Mouse (Mus musculus): ENCODE measurements around the gene Rxrb. TPM values are rescaled to one million over a fixed set of nuclear protein-coding genes. Genes with fewer than 3 reads are reported as not detected.

Rxrb gene
- 33.2 and 38.4 TPM in 2 replicates for polyA plus RNA-seq (2015; fragmentation: Nextera tagmentation; extraction: Ambion mirVana)

GRCm38 (mm10) chr17:34031465-34032173 is at the start of gene Rxrb, which contains the start of gene Slc39a7:
Gene Rxrb (plus strand): TSS chr17:34031812.
Gene Slc39a7 (minus strand): TSS chr17:34031682.

DNA sequence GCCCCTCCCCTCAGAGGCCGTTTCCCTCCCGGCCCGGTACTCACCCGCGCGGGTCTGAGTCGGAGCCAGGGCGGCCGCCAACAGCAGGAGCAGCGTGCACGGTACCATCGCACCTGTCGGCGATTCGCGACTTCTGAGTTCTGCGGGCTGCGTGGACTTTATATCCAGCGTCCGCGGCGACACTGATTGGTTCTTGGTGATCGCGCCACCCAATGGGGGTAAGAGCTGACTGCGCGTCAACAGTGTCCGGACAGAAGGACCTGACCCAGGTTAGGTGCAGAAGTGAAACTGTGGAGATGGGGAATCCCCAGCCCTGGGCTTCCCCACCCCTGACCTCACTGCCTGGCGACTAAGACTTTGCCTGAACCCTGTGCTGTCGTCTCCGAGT is 31.5 kb upstream of the Rxrb start, which contains the start of gene H2-K1:
TSS of gene H2-K1 (minus strand) at position 198 of the 388 bp plus-strand sequence.

GRCm38 (mm10) chr17:34024317-34024821 is 7.2 kb upstream of the Rxrb start, which contains the start of gene Ring1:
Gene Ring1 (minus strand): TSS chr17:34024680.

DNA sequence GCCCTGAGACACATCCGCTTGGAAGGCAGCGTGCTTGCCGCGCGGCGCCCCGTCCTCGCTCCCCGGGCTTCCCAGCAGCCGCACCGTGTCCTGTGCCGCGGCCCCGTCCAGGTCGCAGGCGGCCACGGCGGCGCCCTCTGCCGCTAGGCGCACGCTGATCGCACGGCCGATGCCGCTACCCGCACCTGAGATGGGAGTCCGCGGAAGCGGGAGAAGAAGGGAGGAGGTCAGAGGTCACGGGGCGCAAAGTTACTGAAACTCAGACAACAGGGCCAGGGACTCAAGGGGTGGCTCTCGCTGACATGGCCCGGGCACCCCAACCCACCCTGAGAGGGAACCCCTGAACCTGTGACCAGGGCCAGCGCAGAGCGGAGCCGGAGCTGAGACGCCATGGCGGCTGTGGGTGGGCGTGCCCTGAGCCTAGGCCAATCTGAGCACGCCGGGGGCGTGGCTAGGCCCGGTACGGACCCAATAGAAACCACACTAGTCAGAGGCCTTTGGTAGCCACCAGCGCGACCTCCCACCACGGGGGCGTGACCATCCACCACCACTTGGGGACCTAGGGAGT is 3.9 kb upstream of the Rxrb start, which contains the start of gene H2-Ke6:
TSS of gene H2-Ke6 (minus strand) at position 405 of the 568 bp plus-strand sequence.

GRCm38 (mm10) chr17:34038878-34039561 is 7.4 kb downstream of the Rxrb start, which contains the start of gene Col11a2:
Gene Col11a2 (plus strand): TSS chr17:34039437.

Small RNA genes within 50 kb of the gene (microRNA-seq; reads per million reads assigned to microRNA genes)
- gene Mir219a-1 (ENCODE audit: borderline replicate concordance, insufficient number of aligned reads) (not detected), gene Mir219c (ENCODE audit: borderline replicate concordance, insufficient number of aligned reads) (not detected)

Other genes with a start within 250 kb of the Rxrb start
- 84.8 and 87.3 TPM in 2 replicates for gene Angptl4, start 250.0 kb upstream of the Rxrb start, polyA plus RNA-seq (2015; fragmentation: Nextera tagmentation; extraction: Ambion mirVana)
- 50.5 and 107 TPM in 2 replicates for gene Kank3, start 221.3 kb upstream of the Rxrb start, polyA plus RNA-seq (2015; fragmentation: Nextera tagmentation; extraction: Ambion mirVana)
- 1,247 and 1,332 TPM in 2 replicates for gene Rps28, start 207.2 kb upstream of the Rxrb start, polyA plus RNA-seq (2015; fragmentation: Nextera tagmentation; extraction: Ambion mirVana)
- 987 and 1,283 TPM in 2 replicates for gene Ndufa7, start 207.2 kb upstream of the Rxrb start, polyA plus RNA-seq (2015; fragmentation: Nextera tagmentation; extraction: Ambion mirVana)
- 89.3 and 138 TPM in 2 replicates for gene Cd320, start 188.7 kb upstream of the Rxrb start, polyA plus RNA-seq (2015; fragmentation: Nextera tagmentation; extraction: Ambion mirVana)
- gene Gm7029, start 158.0 kb upstream of the Rxrb start, polyA plus RNA-seq (2015; fragmentation: Nextera tagmentation; extraction: Ambion mirVana): not detected in 2 replicates
- gene Kifc1, start 141.2 kb upstream of the Rxrb start, polyA plus RNA-seq (2015; fragmentation: Nextera tagmentation; extraction: Ambion mirVana): 2.3 and 3.1 TPM in 2 replicates
- gene Platr17, start 126.7 kb upstream of the Rxrb start, polyA plus RNA-seq (2015; fragmentation: Nextera tagmentation; extraction: Ambion mirVana): 0.27 TPM in 1 of 2 replicates, not detected in the other
- gene Daxx, start 122.4 kb upstream of the Rxrb start, polyA plus RNA-seq (2015; fragmentation: Nextera tagmentation; extraction: Ambion mirVana): 23.8 and 32.1 TPM in 2 replicates
- 72.5 and 91.8 TPM in 2 replicates for gene Tapbp, start 115.9 kb upstream of the Rxrb start, polyA plus RNA-seq (2015; fragmentation: Nextera tagmentation; extraction: Ambion mirVana)
- 14.6 and 16.5 TPM in 2 replicates for gene Zbtb22, start 115.9 kb upstream of the Rxrb start, polyA plus RNA-seq (2015; fragmentation: Nextera tagmentation; extraction: Ambion mirVana)
- gene Rgl2, start 102.3 kb upstream of the Rxrb start, polyA plus RNA-seq (2015; fragmentation: Nextera tagmentation; extraction: Ambion mirVana): 20.0 and 32.4 TPM in 2 replicates
- 108 and 142 TPM in 2 replicates for gene Pfdn6, start 91.5 kb upstream of the Rxrb start, polyA plus RNA-seq (2015; fragmentation: Nextera tagmentation; extraction: Ambion mirVana)
- 17.5 and 21.3 TPM in 2 replicates for gene Wdr46, start 91.2 kb upstream of the Rxrb start, polyA plus RNA-seq (2015; fragmentation: Nextera tagmentation; extraction: Ambion mirVana)
- 7.6 and 8.1 TPM in 2 replicates for gene B3galt4, start 80.3 kb upstream of the Rxrb start, polyA plus RNA-seq (2015; fragmentation: Nextera tagmentation; extraction: Ambion mirVana)
- gene Vps52, start 76.0 kb upstream of the Rxrb start, polyA plus RNA-seq (2015; fragmentation: Nextera tagmentation; extraction: Ambion mirVana): 28.4 and 40.1 TPM in 2 replicates
- 2,003 and 3,084 TPM in 2 replicates for gene Rps18, start 75.8 kb upstream of the Rxrb start, polyA plus RNA-seq (2015; fragmentation: Nextera tagmentation; extraction: Ambion mirVana)
- 146 and 274 TPM in 2 replicates for gene H2-K1, start 31.5 kb upstream of the Rxrb start, polyA plus RNA-seq (2015; fragmentation: Nextera tagmentation; extraction: Ambion mirVana)
- gene Ring1, start 7.1 kb upstream of the Rxrb start, polyA plus RNA-seq (2015; fragmentation: Nextera tagmentation; extraction: Ambion mirVana): 22.3 and 29.6 TPM in 2 replicates
- 105 and 163 TPM in 2 replicates for gene H2-Ke6, start 3.8 kb upstream of the Rxrb start, polyA plus RNA-seq (2015; fragmentation: Nextera tagmentation; extraction: Ambion mirVana)
- gene Slc39a7, start 130 bp upstream of the Rxrb start, polyA plus RNA-seq (2015; fragmentation: Nextera tagmentation; extraction: Ambion mirVana): 99.2 and 160 TPM in 2 replicates
- 0.25 and 0.80 TPM in 2 replicates for gene Col11a2, start 7.6 kb downstream of the Rxrb start, polyA plus RNA-seq (2015; fragmentation: Nextera tagmentation; extraction: Ambion mirVana)
- gene H2-Oa, start 60.5 kb downstream of the Rxrb start, polyA plus RNA-seq (2015; fragmentation: Nextera tagmentation; extraction: Ambion mirVana): 0.25 TPM in 1 of 2 replicates, not detected in the other
- gene H2-DMa, start 87.7 kb downstream of the Rxrb start, polyA plus RNA-seq (2015; fragmentation: Nextera tagmentation; extraction: Ambion mirVana): 10.2 and 13.7 TPM in 2 replicates
- gene Brd2, start 90.8 kb downstream of the Rxrb start, polyA plus RNA-seq (2015; fragmentation: Nextera tagmentation; extraction: Ambion mirVana): 69.4 and 71.0 TPM in 2 replicates
- 0.44 and 0.97 TPM in 2 replicates for gene H2-DMb2, start 111.5 kb downstream of the Rxrb start, polyA plus RNA-seq (2015; fragmentation: Nextera tagmentation; extraction: Ambion mirVana)
- 1.9 and 2.3 TPM in 2 replicates for gene H2-DMb1, start 121.3 kb downstream of the Rxrb start, polyA plus RNA-seq (2015; fragmentation: Nextera tagmentation; extraction: Ambion mirVana)
- 8.0 and 13.6 TPM in 2 replicates for gene Tap1, start 155.7 kb downstream of the Rxrb start, polyA plus RNA-seq (2015; fragmentation: Nextera tagmentation; extraction: Ambion mirVana)
- 16.0 and 17.9 TPM in 2 replicates for gene Psmb9, start 156.0 kb downstream of the Rxrb start, polyA plus RNA-seq (2015; fragmentation: Nextera tagmentation; extraction: Ambion mirVana)
- gene Psmb8, start 165.9 kb downstream of the Rxrb start, polyA plus RNA-seq (2015; fragmentation: Nextera tagmentation; extraction: Ambion mirVana): 43.3 and 45.2 TPM in 2 replicates
- gene Tap2, start 171.7 kb downstream of the Rxrb start, polyA plus RNA-seq (2015; fragmentation: Nextera tagmentation; extraction: Ambion mirVana): 10.7 and 23.8 TPM in 2 replicates
- gene H2-Ob, start 207.1 kb downstream of the Rxrb start, polyA plus RNA-seq (2015; fragmentation: Nextera tagmentation; extraction: Ambion mirVana): 0.16 and 0.21 TPM in 2 replicates
- 8.1 and 12.1 TPM in 2 replicates for gene H2-Ab1, start 225.9 kb downstream of the Rxrb start, polyA plus RNA-seq (2015; fragmentation: Nextera tagmentation; extraction: Ambion mirVana)